Mouse (Mus musculus): Measurements from ENCODE around the gene Tgds. TPM values are rescaled to one million over a fixed set of nuclear protein-coding genes. Genes with fewer than 3 reads are reported as not detected.
"Not testable (repeated sequence)": the region's sequence is repeated elsewhere in the genome, so short reads cannot be mapped to it uniquely, and the experiment has no call there.

Gene Tgds
- 10 to 100 TPM; 16.5 to 20.9 (median 17.0) TPM for total RNA-seq (2022)

GRCm38 (mm10) chr14:118132642-118132977 lies at the start of gene Tgds:
Tgds (minus strand) TSS chr14:118132755.
- peak; percentile 98 for DNase-seq

- no peak for DNase-seq
Observed at GRCm38 (mm10) chr14:118180711-118181177, 48.2 kb upstream of the Tgds start.

- DNase-seq = peak; percentile 26
Observed at GRCm38 (mm10) chr14:118180117-118180557, 47.6 kb upstream of the Tgds start.

- no peak for DNase-seq
Observed at GRCm38 (mm10) chr14:118179701-118180100, 47.1 kb upstream of the Tgds start.

GRCm38 (mm10) chr14:118179251-118179650 lies 46.7 kb upstream of the Tgds start:
- no peak for DNase-seq

GRCm38 (mm10) chr14:118175694-118176085 lies 43.1 kb upstream of the Tgds start:
- DNase-seq = no peak

GRCm38 (mm10) chr14:118175071-118175693 lies 42.6 kb upstream of the Tgds start:
- no peak for DNase-seq

- no peak for DNase-seq
Observed at GRCm38 (mm10) chr14:118173590-118174203, 41.1 kb upstream of the Tgds start.

GRCm38 (mm10) chr14:118168776-118169175 lies 36.2 kb upstream of the Tgds start:
- DNase-seq = no peak

- no peak for DNase-seq
Observed at GRCm38 (mm10) chr14:118162640-118163039, 30.1 kb upstream of the Tgds start.

GRCm38 (mm10) chr14:118161751-118162150 lies 29.2 kb upstream of the Tgds start:
- DNase-seq = no peak

GRCm38 (mm10) chr14:118157146-118157545 lies 24.6 kb upstream of the Tgds start:
- no peak for DNase-seq

GRCm38 (mm10) chr14:118156740-118157139 lies 24.2 kb upstream of the Tgds start:
- no peak for DNase-seq

GRCm38 (mm10) chr14:118156056-118156455 lies 23.5 kb upstream of the Tgds start:
- not testable (repeated sequence) for DNase-seq

- no peak for DNase-seq
Observed at GRCm38 (mm10) chr14:118152294-118152651, 19.7 kb upstream of the Tgds start.

GRCm38 (mm10) chr14:118151651-118152293 lies 19.2 kb upstream of the Tgds start:
- DNase-seq = no peak

- DNase-seq = no peak
Observed at GRCm38 (mm10) chr14:118150656-118151551, 18.3 kb upstream of the Tgds start.

GRCm38 (mm10) chr14:118148554-118148953 lies 16.0 kb upstream of the Tgds start:
- no peak for DNase-seq

- no peak for DNase-seq
Observed at GRCm38 (mm10) chr14:118148046-118148445, 15.5 kb upstream of the Tgds start.

GRCm38 (mm10) chr14:118142283-118142682 lies 9.7 kb upstream of the Tgds start:
- DNase-seq = no peak

GRCm38 (mm10) chr14:118137487-118137886 lies 4.9 kb upstream of the Tgds start:
- DNase-seq = peak; percentile 15

GRCm38 (mm10) chr14:118136744-118137452 lies 4.3 kb upstream of the Tgds start, which contains the start of gene Gpr180:
Gpr180 (plus strand) TSS chr14:118137158.
- DNase-seq = peak; percentile 93
